Mouse (Mus musculus) urinary bladder, postnatal 4 days (tissue): Measurements from ENCODE around the gene Plekhj1.
A peak's percentile ranks its signal among the peaks of the same experiment; 100 is the strongest.

Experiments used
- DNase-seq, 2 experiments: peaks; one replicate each; pipeline ENCODE4 v3.0.0; 2021 to 2022; ENCODE audit warnings: low spot score in 2 of 2

The Plekhj1 gene

GRCm38 (mm10) chr10:80751188-80751832 lies 47.1 kb downstream of the Plekhj1 start:
- peak in 1 of 2 experiments; percentile 44 for DNase-seq

- peak in 1 of 2 experiments; percentile 70 for DNase-seq
These were observed 49.8 kb downstream of the Plekhj1 start for GRCm38 (mm10) chr10:80748609-80749008.

- DNase-seq, result peak; percentile 65 to 81
These were observed 51.0 kb downstream of the Plekhj1 start for GRCm38 (mm10) chr10:80747410-80747809.
